Mouse (Mus musculus) forebrain, embryonic 15.5 days (tissue): ENCODE measurements around the gene Cenpx. TPM values are rescaled to one million over a fixed set of nuclear protein-coding genes. Genes with fewer than 3 reads are reported as not detected.

Source experiments
- ATAC-seq: fragments of 200-750 bp; cut with Nextera tagmentation; replicated peaks from 2 replicates; pipeline ENCODE4 v1.8.0; 2017; ENCODE audit warnings: mild to moderate bottlenecking, moderate TSS enrichment, moderate library complexity
- H3K27ac ChIP-seq: fragments of 300-500 bp; sonication (generic); replicated peaks from 2 replicates; pipeline ENCODE4 v1.5.1; 2015; ENCODE audit warnings: mild to moderate bottlenecking, inconsistent platforms
- H3K27me3 ChIP-seq: fragments of 300-500 bp; sonication (generic); 2 replicates; pipeline ENCODE4 v1.6.1; 2015; ENCODE audit warnings: inconsistent platforms
- H3K36me3 ChIP-seq: fragments of 300-500 bp; sonication (generic); 2 replicates; pipeline ENCODE4 v1.6.1; 2015; ENCODE audit warnings: mild to moderate bottlenecking, inconsistent platforms
- H3K4me1 ChIP-seq: fragments of 300-500 bp; sonication (generic); 2 replicates; pipeline ENCODE4 v1.6.1; 2015; ENCODE audit warnings: inconsistent platforms
- H3K4me2 ChIP-seq: fragments of 300-500 bp; sonication (generic); replicated peaks from 2 replicates; pipeline ENCODE4 v1.6.1; 2015; ENCODE audit warnings: mild to moderate bottlenecking, inconsistent platforms
- H3K4me3 ChIP-seq: fragments of 300-500 bp; sonication (generic); 2 replicates; pipeline ENCODE4 v1.5.1; 2015; ENCODE audit warnings: mild to moderate bottlenecking, inconsistent platforms
- H3K9ac ChIP-seq: fragments of 300-500 bp; sonication (generic); replicated peaks from 2 replicates; pipeline ENCODE4 v1.6.1; 2015; ENCODE audit warnings: mild to moderate bottlenecking, inconsistent platforms
- H3K9me3 ChIP-seq: fragments of 300-500 bp; sonication (generic); 2 replicates; pipeline ENCODE4 v1.6.1; 2016; ENCODE audit warnings: inconsistent platforms
- WGBS: fragments of 180-500 bp; shearing (Covaris S2); methylation state at CpG from one replicate; pipeline ENCODE4 v1.1.7; 2015; ENCODE audit warnings: mixed read lengths; 5-methylcytosine and 5-hydroxymethylcytosine counted together
- polyA plus RNA-seq: library from polyadenylated mRNA; unstranded; fragments of >200 nt; fragmentation: Nextera tagmentation; extraction: Ambion mirVana; gene quantifications from 2 replicates; pipeline ENCODE4 v1.2.1, GENCODE M21; 2015

Cenpx gene
- polyA plus RNA-seq, 1 experiment from 2014 or later, result 97.9 TPM

DNA sequence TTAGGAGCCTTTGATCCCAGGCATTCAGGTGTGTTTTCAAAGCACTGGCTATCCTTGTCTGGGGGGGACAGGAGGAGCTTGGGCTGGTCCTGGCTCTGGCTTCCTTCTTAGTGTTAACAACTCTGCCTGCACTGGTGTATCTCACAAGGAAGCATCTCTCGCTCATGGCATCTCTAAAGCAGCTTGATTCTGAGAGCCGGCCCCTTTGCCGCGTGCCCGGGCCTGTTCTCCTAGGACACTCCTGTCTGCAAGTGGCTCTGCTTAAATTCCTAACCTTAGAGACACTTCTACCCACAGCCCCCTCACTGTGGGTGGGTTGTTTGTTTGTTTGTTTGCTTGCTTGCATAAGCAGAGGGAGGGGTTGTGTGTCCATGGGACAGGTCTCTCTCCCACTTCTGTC is 5.6 kb downstream of the Cenpx start:
- no peak for ATAC-seq
- Histone ChIP-seq H3K4me3 (no peak overlapping the region), H3K4me1 (peaks cover 22% of the 10 kb centered on the region), H3K9ac (no peak overlapping the region), H3K27ac (no peak overlapping the region), H3K4me2 (no peak overlapping the region), H3K36me3 (peaks cover 7% of the 10 kb centered on the region; the same call in 1 of the 2 replicates), H3K9me3 (no peaks in the 10 kb centered on the region), H3K27me3 (no peaks in the 10 kb centered on the region)
- WGBS, result 50% methylated on average over 5 of the region's 5 CpGs

DNA sequence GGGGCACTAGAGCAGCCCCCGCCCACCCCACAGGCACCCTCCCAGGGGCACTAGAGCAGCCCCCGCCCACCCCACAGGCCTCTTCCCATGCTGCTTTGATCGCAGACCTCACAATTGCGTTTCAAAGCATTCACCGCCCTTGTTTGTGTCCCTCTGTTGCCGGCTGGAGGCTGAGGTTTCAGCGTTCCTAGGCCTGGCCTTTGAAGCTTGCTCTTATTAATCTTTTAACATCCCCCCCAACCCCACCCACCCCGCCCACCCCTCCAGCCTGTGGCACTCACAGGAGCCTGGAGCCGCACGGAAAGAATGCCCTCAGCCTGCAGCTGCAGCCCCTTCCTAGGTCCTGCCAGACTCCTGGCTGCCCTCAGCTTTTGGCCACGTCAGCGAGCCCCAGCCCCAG is 6.3 kb downstream of the Cenpx start:
- Histone ChIP-seq H3K4me3 (no peak overlapping the region), H3K36me3 (peaks cover 10% of the 10 kb centered on the region; the same call in 1 of the 2 replicates), H3K27me3 (no peaks in the 10 kb centered on the region), H3K27ac (no peak overlapping the region), H3K9me3 (no peaks in the 10 kb centered on the region), H3K4me1 (peaks cover 14% of the 10 kb centered on the region), H3K9ac (no peak overlapping the region), H3K4me2 (no peak overlapping the region)
- ATAC-seq, result no peak
- WGBS, result 3% methylated on average over 12 of the region's 12 CpGs

DNA sequence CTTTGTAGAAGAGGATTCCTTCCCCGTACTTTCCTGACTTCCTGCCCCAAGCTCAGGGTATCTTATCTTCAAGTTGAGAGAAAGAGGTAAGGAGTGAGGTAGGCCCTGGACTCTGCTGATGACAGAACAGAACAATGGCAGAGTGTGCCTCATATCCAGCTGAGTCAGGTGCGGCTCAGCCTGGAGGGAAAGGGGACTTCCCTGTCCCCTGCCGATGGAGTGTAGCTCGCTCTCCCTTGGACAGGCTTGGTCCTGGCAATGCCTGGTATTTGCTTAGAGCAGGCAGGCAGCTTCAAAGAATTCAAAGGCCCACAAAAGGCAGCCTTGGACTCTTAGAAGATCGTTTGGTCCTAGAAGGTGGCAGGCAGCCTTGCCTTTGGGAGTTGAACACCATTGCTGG is 7.4 kb downstream of the Cenpx start:
- no peak overlapping the region for H3K4me3 ChIP-seq
- ATAC-seq, result no peak
- no peak overlapping the region for H3K27ac ChIP-seq
- H3K27me3 ChIP-seq, result no peaks in the 10 kb centered on the region
- 59% methylated on average over 5 of the region's 5 CpGs for WGBS
- peaks cover 13% of the 10 kb centered on the region; the same call in 1 of the 2 replicates for H3K4me1 ChIP-seq
- no peak overlapping the region for H3K9ac ChIP-seq
- H3K9me3 ChIP-seq, result no peaks in the 10 kb centered on the region
- no peak overlapping the region for H3K4me2 ChIP-seq
- peaks cover 15% of the 10 kb centered on the region for H3K36me3 ChIP-seq

DNA sequence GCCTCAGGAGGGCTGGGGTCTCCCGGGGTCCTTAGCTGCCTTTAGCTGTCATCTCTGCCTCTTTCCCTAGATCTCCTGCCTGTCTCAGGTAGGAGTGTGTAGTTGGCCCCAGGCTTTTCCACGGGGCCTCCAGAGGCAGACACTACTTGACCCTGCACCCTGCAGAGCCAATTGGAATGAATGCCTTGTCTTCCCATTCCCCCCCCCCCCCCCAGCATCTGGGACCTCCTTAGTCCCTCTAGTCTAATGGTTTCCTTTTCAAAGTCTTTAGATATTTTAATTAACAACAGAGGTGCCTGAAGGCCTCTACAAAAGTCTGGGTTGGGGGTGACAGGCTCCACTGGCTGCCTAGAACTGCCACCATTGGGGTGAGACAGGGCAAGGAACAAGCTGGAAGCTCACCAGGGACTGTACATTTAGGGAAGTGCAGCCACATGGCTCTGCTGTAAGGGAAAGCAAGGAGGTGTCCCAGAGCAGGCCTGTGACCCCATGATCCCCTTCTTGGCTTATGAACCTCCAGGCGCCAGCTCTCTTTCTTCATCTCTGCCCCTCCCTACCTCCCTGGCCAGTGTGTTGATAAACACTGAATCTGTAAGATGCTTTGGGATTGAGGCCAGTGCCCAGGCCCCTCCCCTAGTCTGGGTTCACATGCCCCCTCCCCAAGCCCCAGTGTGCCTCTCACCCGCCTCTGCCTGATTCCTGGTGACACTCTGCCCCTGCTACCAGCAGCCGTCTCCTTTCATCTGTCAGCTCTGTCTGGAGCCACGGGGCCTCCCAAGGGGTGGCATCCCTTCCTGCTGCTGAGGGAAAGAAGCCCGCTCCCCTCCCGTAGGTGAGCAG is 8.8 kb downstream of the Cenpx start:
- H3K9me3 ChIP-seq, result no peaks in the 10 kb centered on the region
- H3K4me3 ChIP-seq, result no peak overlapping the region
- no peak for ATAC-seq
- peaks cover 13% of the 10 kb centered on the region; the same call in 1 of the 2 replicates for H3K4me1 ChIP-seq
- 21% methylated on average over 8 of the region's 8 CpGs for WGBS
- H3K36me3 ChIP-seq, result peaks cover 9% of the 10 kb centered on the region
- no peak overlapping the region for H3K4me2 ChIP-seq
- H3K27me3 ChIP-seq, result no peaks in the 10 kb centered on the region
- no peak overlapping the region for H3K9ac ChIP-seq
- H3K27ac ChIP-seq, result no peak overlapping the region; the same call in 1 of the 2 replicates

DNA sequence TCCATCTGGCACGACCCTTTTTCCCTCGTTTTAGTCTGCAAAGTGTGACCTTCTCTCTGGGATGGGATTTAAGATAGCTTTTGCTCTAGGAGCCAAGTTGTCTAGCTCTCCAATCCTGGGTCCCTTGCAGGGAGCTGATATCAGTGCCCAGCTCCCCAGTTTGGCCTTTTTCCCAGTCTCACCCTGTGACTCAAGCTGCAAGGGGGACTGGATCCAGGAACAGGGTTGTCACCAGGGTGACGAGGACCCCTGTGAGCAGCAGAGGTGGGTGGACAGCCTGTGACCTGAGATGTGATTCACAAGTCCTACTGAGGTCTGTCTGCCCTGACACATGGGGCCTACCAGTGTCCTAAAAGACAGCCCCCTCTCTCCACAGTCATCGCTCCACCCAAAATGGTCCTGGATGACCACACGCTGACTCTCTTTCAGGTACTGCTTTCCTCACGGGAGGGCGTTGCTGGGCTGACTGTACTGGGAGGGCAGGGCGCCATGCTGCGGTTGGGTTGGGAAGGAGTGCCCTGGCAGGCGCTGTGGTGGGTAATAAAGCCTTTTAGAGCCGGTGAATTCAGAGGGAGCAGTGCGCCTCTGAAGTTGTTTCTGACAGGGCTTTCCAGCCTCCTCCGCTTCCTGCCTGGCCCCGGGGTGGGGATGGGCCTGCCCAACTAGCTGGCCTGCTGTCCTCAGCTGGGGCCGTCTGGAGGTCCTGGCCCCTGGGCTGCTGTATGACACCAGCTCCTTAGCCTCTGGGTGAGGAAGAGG is 9.7 kb downstream of the Cenpx start:
- no peak overlapping the region for H3K9ac ChIP-seq
- peaks cover 9% of the 10 kb centered on the region for H3K36me3 ChIP-seq
- no peaks in the 10 kb centered on the region for H3K9me3 ChIP-seq
- no peak overlapping the region for H3K4me3 ChIP-seq
- no peaks in the 10 kb centered on the region for H3K27me3 ChIP-seq
- H3K27ac ChIP-seq, result no peak overlapping the region
- peaks cover 13% of the 10 kb centered on the region; the same call in 1 of the 2 replicates for H3K4me1 ChIP-seq
- WGBS, result 46% methylated on average over 15 of the region's 15 CpGs
- ATAC-seq, result no peak
- no peak overlapping the region for H3K4me2 ChIP-seq

DNA sequence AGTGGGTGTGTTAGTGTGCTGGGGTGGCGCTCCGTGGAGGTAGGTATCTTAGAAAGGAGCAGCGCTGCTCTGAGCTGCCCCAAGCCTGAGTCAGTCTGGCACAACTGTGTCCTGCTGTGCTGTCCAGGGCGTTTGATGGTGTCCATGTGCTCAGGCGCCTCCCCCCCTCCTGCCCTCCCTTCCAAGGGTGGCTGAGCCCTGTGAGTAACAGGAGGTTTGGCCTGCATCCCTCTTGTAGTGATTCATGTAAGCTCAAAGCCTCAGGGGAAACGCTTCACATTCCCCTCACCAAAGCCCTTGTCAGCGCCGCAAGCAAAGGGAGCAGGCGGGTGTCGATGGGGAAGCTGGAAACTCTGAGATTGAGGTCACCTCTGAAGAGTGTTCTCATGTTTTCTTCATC is 15.8 kb downstream of the Cenpx start:
- peaks cover 6% of the 10 kb centered on the region; the same call in 1 of the 2 replicates for H3K4me1 ChIP-seq
- H3K9ac ChIP-seq, result no peak overlapping the region
- WGBS, result 74% methylated on average over 10 of the region's 10 CpGs
- no peak for ATAC-seq
- no peak overlapping the region for H3K27ac ChIP-seq
- H3K4me3 ChIP-seq, result no peak overlapping the region
- H3K27me3 ChIP-seq, result no peaks in the 10 kb centered on the region
- peaks cover 18% of the 10 kb centered on the region for H3K36me3 ChIP-seq
- no peak overlapping the region for H3K4me2 ChIP-seq
- H3K9me3 ChIP-seq, result no peaks in the 10 kb centered on the region

DNA sequence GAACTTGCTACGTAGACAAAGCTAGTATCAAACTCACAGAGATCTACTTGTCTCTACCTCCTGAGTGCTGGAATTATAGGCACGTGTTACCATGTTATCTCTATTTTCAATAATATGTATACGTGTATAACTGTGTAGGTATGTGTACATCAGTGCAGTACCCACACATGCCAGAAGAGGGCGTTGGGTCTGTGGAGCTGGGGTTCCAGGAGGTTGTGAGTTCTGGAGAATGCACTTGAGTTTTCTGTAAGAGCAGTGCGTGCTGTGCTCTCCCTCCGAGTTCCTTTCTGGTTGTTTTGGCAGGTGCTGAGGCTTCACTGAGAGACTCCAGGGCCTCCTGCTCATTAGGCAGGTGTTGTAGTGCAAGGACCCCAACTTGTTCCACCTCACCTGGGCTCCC is 17.0 kb downstream of the Cenpx start:
- H3K4me3 ChIP-seq, result no peak overlapping the region
- no peaks in the 10 kb centered on the region for H3K27me3 ChIP-seq
- H3K27ac ChIP-seq, result no peak overlapping the region
- H3K9ac ChIP-seq, result no peak overlapping the region
- 92% methylated on average over 6 of the region's 6 CpGs for WGBS
- ATAC-seq, result no peak
- H3K4me2 ChIP-seq, result no peak overlapping the region
- H3K9me3 ChIP-seq, result no peaks in the 10 kb centered on the region
- H3K36me3 ChIP-seq, result peaks cover 13% of the 10 kb centered on the region; the same call in 1 of the 2 replicates
- H3K4me1 ChIP-seq, result peaks cover 6% of the 10 kb centered on the region; the same call in 1 of the 2 replicates

DNA sequence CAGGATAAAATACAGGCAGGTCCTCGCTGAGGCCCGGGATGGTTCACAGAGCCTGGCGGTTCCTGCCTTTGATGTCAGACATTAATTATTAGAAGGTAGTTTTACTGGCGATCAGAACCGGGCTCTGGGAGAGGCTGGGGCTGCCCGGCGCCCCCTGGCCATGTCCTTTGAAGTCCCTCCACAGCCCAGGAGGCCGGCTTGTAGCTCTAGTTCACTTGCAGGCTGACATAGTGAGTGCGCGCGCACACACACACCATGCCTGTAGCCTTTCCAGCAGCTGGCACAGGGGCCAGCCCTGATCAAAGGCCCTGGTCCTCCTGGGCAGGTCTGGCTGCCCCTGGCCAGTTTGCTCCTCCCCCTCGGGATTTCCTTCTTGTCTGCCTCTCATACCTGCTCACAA is 17.9 kb downstream of the Cenpx start:
- H3K4me3 ChIP-seq, result no peak overlapping the region
- 56% methylated on average over 12 of the region's 12 CpGs for WGBS
- H3K9ac ChIP-seq, result no peak overlapping the region
- ATAC-seq, result no peak
- peak overlapping the region; percentile 18 for H3K27ac ChIP-seq
- H3K9me3 ChIP-seq, result no peaks in the 10 kb centered on the region
- H3K4me2 ChIP-seq, result no peak overlapping the region
- no peaks in the 10 kb centered on the region for H3K27me3 ChIP-seq
- H3K36me3 ChIP-seq, result peaks cover 13% of the 10 kb centered on the region; the same call in 1 of the 2 replicates
- H3K4me1 ChIP-seq, result peaks cover 6% of the 10 kb centered on the region; the same call in 1 of the 2 replicates

DNA sequence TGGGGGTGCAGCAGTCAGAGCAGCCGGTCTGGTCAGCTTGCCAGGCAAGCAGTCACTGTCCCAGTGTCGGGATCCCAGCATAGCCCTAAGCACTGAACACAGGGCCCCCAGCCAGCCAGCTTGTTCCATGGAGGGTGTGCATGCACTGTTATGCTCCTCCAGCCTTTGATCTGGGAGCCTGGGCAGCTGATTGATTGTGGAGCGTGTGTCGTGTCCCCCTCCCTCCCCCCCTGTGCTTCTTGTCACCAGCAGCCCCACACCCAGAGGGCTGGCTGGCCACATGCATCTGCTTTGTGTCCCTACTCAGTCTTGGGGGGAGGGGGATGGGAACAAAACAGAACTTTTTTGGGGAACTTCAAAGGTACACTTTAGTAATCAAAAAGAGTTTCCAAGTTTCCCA is 18.4 kb downstream of the Cenpx start:
- no peak overlapping the region for H3K4me3 ChIP-seq
- no peak overlapping the region for H3K9ac ChIP-seq
- no peak overlapping the region for H3K4me2 ChIP-seq
- H3K4me1 ChIP-seq, result peaks cover 6% of the 10 kb centered on the region; the same call in 1 of the 2 replicates
- no peaks in the 10 kb centered on the region for H3K27me3 ChIP-seq
- WGBS, result 24% methylated on average over 4 of the region's 4 CpGs
- no peaks in the 10 kb centered on the region for H3K9me3 ChIP-seq
- H3K27ac ChIP-seq, result peak overlapping the region; percentile 18; the same call in 1 of the 2 replicates
- 0 out of 2 replicates have a peak, but pooled peaks have one; percentile 26 for ATAC-seq
- peaks cover 15% of the 10 kb centered on the region; the same call in 1 of the 2 replicates for H3K36me3 ChIP-seq

DNA sequence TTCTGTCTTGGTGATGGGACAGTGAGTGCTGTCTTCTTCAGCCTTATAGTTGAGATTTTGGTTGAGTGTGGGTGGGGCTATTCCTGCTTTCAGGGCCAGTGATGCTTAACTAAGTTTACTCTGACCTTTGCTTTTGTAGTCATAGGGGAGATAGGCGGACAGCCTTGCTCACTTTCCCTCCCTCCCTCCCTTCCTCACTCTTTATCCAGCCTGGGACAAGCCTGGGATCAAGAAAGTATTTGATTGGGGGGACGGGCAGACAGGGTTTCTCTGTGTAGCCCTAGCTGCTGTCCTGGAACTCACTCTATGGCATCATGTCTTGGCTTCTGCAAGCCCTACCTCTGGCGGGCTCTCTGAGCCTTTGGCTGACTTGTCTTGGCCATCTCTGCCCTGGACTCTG is 20.1 kb downstream of the Cenpx start:
- no peak for ATAC-seq
- Histone ChIP-seq H3K4me2 (no peak overlapping the region), H3K4me1 (peaks cover 6% of the 10 kb centered on the region; the same call in 1 of the 2 replicates), H3K36me3 (peaks cover 27% of the 10 kb centered on the region; the same call in 1 of the 2 replicates), H3K9me3 (no peaks in the 10 kb centered on the region), H3K9ac (no peak overlapping the region), H3K27ac (no peak overlapping the region), H3K4me3 (no peak overlapping the region), H3K27me3 (no peaks in the 10 kb centered on the region)
- 54% methylated on average over 3 of the region's 3 CpGs for WGBS

DNA sequence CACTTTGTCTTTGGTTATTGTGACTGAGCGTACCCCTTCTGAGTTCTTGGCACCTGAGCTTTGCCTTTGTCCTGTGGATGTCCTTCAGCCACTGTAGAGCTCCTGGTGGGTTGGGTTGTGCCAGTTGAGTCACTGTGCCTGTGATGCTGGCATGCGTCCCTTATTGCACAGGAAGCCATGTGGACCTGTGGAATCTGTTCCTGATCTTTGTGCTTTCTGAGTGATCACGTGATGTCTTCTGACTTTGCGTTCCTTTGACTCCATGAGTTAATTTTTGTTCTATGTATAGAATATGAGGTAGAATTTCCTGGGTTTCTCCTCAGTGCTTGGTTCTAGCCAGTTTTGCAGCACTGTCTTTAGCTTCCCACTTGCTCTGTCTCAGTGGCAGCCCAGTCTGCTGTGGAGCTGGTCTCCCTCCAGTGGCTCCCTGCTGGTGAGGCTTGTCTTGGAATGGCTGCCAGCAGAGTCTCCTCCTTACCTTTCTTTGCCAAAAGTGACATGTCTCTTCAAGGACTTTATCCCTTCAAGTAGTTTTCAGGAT is 21.0 kb downstream of the Cenpx start:
- no peak overlapping the region for H3K9ac ChIP-seq
- H3K4me2 ChIP-seq, result no peak overlapping the region
- H3K36me3 ChIP-seq, result peaks cover 33% of the 10 kb centered on the region; the same call in 1 of the 2 replicates
- no peaks in the 10 kb centered on the region for H3K9me3 ChIP-seq
- ATAC-seq, result no peak
- H3K4me1 ChIP-seq, result peaks cover 6% of the 10 kb centered on the region; the same call in 1 of the 2 replicates
- 92% methylated on average over 4 of the region's 4 CpGs for WGBS
- no peak overlapping the region for H3K27ac ChIP-seq
- no peak overlapping the region for H3K4me3 ChIP-seq
- H3K27me3 ChIP-seq, result no peaks in the 10 kb centered on the region

DNA sequence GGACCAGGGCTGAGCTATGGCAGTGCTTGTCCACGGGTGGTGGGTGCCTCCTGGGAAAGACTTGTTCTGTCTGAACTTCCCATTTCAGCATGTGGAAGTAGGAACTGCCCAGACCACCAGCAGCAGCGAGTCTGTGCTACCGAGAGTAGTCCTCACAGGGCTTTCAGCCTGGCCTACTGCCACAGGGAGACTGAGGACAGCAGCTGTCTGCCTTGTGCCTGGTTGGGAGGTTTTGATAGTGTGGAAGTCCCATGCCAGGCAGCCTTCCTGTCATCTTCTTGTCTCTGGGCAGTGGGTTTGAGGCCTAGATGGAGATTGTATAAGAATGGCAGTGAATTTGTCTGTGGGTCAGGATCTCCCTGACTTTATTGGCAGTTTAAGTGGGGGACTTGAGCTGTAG is 24.2 kb downstream of the Cenpx start:
- Histone ChIP-seq H3K4me3 (no peak overlapping the region), H3K36me3 (peaks cover 34% of the 10 kb centered on the region; the same call in 1 of the 2 replicates), H3K9me3 (no peaks in the 10 kb centered on the region), H3K4me1 (no peaks in the 10 kb centered on the region), H3K9ac (no peak overlapping the region), H3K27ac (no peak overlapping the region), H3K4me2 (no peak overlapping the region), H3K27me3 (no peaks in the 10 kb centered on the region)
- no peak for ATAC-seq
- 84% methylated on average over 3 of the region's 3 CpGs for WGBS
